Mouse (Mus musculus): ENCODE measurements around the gene Ube2d3. TPM values are rescaled to one million over a fixed set of nuclear protein-coding genes. Genes with fewer than 3 reads are reported as not detected.
"Not testable (repeated sequence)": the region's sequence is repeated elsewhere in the genome, so short reads cannot be mapped to it uniquely, and the experiment has no call there.

The Ube2d3 gene
- polyA plus RNA-seq, 1 experiment from 2014 or later, result 469 TPM

DNA sequence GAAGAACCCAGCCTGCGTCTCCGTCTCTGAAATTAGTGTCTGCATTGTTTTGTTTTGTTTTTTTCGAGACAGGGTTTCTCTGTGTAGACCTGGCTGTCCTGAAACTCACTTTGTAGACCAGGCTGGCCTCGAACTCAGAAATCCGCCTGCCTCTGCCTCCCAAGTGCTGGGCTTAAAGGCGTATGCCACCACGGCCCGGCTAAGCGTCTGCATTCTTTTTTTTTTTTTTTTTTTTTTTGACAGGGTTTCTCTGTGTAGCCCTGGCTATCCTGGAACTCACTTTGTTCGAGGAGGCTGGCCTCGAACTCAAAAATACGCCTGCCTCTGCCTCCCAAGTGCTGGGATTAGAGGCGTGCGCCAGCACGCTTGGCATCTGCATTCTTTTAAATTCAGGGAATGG lies 46.7 kb downstream of the Ube2d3 start:
- H3K9ac ChIP-seq; H3K36me3 ChIP-seq; H3K9me3 ChIP-seq (replicated peaks); H3K27me3 ChIP-seq; H3K27ac ChIP-seq; H3K4me1 ChIP-seq; ATAC-seq (ENCODE audit: low FRiP score): not testable (repeated sequence)
- WGBS, result 89% methylated on average over 15 of the region's 15 CpGs
- peak overlapping the region; percentile 48; the same call in 1 of the 2 replicates for H3K4me3 ChIP-seq
- peak overlapping the region; percentile 94 for H3K4me2 ChIP-seq (replicated peaks)

GRCm38 (mm10) chr3:135485128-135485899 lies 47.4 kb downstream of the Ube2d3 start, which contains the start of gene Manba:
Manba (plus strand) TSS chr3:135485611.
- Histone ChIP-seq H3K9me3 (replicated peaks) (no peaks in the 10 kb centered on the region), H3K4me1 (peaks cover 9% of the 10 kb centered on the region), H3K27ac (no peak within 1 kb of the TSS), H3K27me3 (peaks cover 5% of the 10 kb centered on the region; the same call in 1 of the 2 replicates), H3K9ac (peak within 1 kb of the TSS; percentile 58), H3K36me3 (no peaks in the 10 kb centered on the region), H3K4me3 (peak within 1 kb of the TSS; percentile 48), H3K4me2 (replicated peaks) (peak within 1 kb of the TSS; percentile 94)
- peak; percentile 93 for ATAC-seq (ENCODE audit: low FRiP score)
- 2% methylated on average over 48 of the region's 48 CpGs for WGBS

DNA sequence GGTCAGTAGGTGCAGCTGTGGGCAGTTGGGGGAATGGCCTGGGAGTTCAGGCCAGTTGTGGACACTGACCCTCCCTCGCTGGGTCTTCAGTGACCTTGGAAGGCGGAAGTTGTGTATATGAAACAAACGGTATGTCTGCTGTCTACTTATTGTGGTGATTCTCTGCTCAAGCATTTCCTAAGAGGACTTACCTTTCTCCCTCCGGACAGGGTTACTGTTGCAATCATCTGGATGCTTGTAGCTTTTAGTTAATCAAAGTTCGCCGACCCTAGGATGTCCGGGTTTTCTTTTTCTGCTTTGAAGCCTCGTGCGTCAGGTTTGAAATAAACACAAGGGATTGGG lies 47.9 kb downstream of the Ube2d3 start:
- ATAC-seq (ENCODE audit: low FRiP score), result no peak; the same call in 1 of the 2 replicates
- WGBS, result 21% methylated on average over 9 of the region's 9 CpGs
- no peaks in the 10 kb centered on the region for H3K36me3 ChIP-seq
- H3K4me1 ChIP-seq, result peaks cover 9% of the 10 kb centered on the region
- peak overlapping the region; percentile 48 for H3K4me3 ChIP-seq
- no peaks in the 10 kb centered on the region for H3K9me3 ChIP-seq (replicated peaks)
- peak overlapping the region; percentile 58 for H3K9ac ChIP-seq
- H3K27me3 ChIP-seq, result peaks cover 5% of the 10 kb centered on the region; the same call in 1 of the 2 replicates
- no peak overlapping the region for H3K27ac ChIP-seq
- H3K4me2 ChIP-seq (replicated peaks), result peak overlapping the region; percentile 94

- peak overlapping the region; percentile 94 for H3K4me2 ChIP-seq (replicated peaks)
These were observed 48.4 kb downstream of the Ube2d3 start for GRCm38 (mm10) chr3:135486351-135486750.

GRCm38 (mm10) chr3:135487803-135488202 lies 49.9 kb downstream of the Ube2d3 start:
- 95% methylated on average over 4 of the region's 4 CpGs for WGBS
- no peak for ATAC-seq (ENCODE audit: low FRiP score)
- H3K27me3 ChIP-seq, result peaks cover 5% of the 10 kb centered on the region; the same call in 1 of the 2 replicates

More at GRCm38 (mm10) chr3:135486351-135486750, 48.4 kb downstream of the Ube2d3 start:
- 76% methylated on average over 5 of the region's 5 CpGs for WGBS
- H3K4me3 ChIP-seq, result no peak overlapping the region
- peaks cover 5% of the 10 kb centered on the region; the same call in 1 of the 2 replicates for H3K27me3 ChIP-seq
- ATAC-seq (ENCODE audit: low FRiP score), result no peak
- no peak overlapping the region for H3K9ac ChIP-seq
- no peaks in the 10 kb centered on the region for H3K9me3 ChIP-seq (replicated peaks)
- H3K36me3 ChIP-seq, result no peaks in the 10 kb centered on the region
- peaks cover 9% of the 10 kb centered on the region for H3K4me1 ChIP-seq
- H3K27ac ChIP-seq, result no peak overlapping the region

GRCm38 (mm10) chr3:135489865-135490520 lies 52.0 kb downstream of the Ube2d3 start:
- H3K27me3 ChIP-seq, result no peaks in the 10 kb centered on the region; the same call in 1 of the 2 replicates
- ATAC-seq (ENCODE audit: low FRiP score), result no peak
- no peak overlapping the region for H3K4me3 ChIP-seq
- no peaks in the 10 kb centered on the region for H3K36me3 ChIP-seq
- no peaks in the 10 kb centered on the region for H3K9me3 ChIP-seq (replicated peaks)
- H3K4me2 ChIP-seq (replicated peaks), result no peak overlapping the region
- H3K4me1 ChIP-seq, result peaks cover 8% of the 10 kb centered on the region
- 84% methylated on average over 5 of the region's 5 CpGs for WGBS
- no peak overlapping the region for H3K9ac ChIP-seq
- H3K27ac ChIP-seq, result no peak overlapping the region

More at GRCm38 (mm10) chr3:135487803-135488202, 49.9 kb downstream of the Ube2d3 start:
- H3K4me1 ChIP-seq, result peaks cover 9% of the 10 kb centered on the region
- H3K9me3 ChIP-seq (replicated peaks), result no peaks in the 10 kb centered on the region
- H3K9ac ChIP-seq, result no peak overlapping the region
- no peak overlapping the region for H3K27ac ChIP-seq
- no peak overlapping the region for H3K4me3 ChIP-seq
- H3K4me2 ChIP-seq (replicated peaks), result no peak overlapping the region
- no peaks in the 10 kb centered on the region for H3K36me3 ChIP-seq

DNA sequence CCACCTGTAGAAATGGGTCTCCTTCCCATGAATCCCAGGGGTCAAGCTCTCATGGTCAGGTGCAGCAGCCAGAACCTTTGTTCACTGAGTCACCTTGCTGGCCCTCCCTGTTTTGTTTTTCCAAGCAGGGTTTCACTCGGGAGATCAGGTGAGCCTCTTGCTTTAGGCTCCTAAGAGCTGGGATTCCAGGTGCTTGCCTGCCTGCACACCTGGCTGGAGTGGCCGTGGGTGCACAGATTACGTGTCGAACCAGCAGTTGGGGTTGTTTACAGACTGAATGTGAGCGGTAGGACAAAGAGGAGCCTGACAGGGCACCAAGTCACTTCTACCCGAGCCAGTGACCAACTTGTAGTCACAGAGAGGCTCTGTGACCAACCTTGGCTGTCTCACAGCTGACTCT lies 53.2 kb downstream of the Ube2d3 start:
- 88% methylated on average over 6 of the region's 6 CpGs for WGBS

GRCm38 (mm10) chr3:135493320-135493719 lies 55.4 kb downstream of the Ube2d3 start:
- not testable (repeated sequence) for ATAC-seq (ENCODE audit: low FRiP score); H3K36me3 ChIP-seq; H3K27ac ChIP-seq; H3K4me2 ChIP-seq (replicated peaks); H3K9me3 ChIP-seq (replicated peaks); H3K4me3 ChIP-seq; H3K27me3 ChIP-seq; H3K4me1 ChIP-seq; H3K9ac ChIP-seq
- WGBS, result 87% methylated on average over 7 of the region's 7 CpGs

More for the DNA sequence above, 53.2 kb downstream of the Ube2d3 start:
- Histone ChIP-seq H3K36me3 (no peaks in the 10 kb centered on the region), H3K4me3 (no peak overlapping the region), H3K27ac (no peak overlapping the region), H3K9ac (no peak overlapping the region), H3K9me3 (replicated peaks) (no peaks in the 10 kb centered on the region), H3K4me1 (peaks cover under 1% of the 10 kb centered on the region; the same call in 1 of the 2 replicates), H3K27me3 (no peaks in the 10 kb centered on the region), H3K4me2 (replicated peaks) (no peak overlapping the region)
- ATAC-seq (ENCODE audit: low FRiP score), result no peak

- H3K27ac ChIP-seq; H3K4me2 ChIP-seq (replicated peaks); ATAC-seq (ENCODE audit: low FRiP score); H3K9me3 ChIP-seq (replicated peaks); H3K4me3 ChIP-seq; H3K4me1 ChIP-seq; H3K27me3 ChIP-seq; H3K36me3 ChIP-seq; H3K9ac ChIP-seq: not testable (repeated sequence)
- 91% methylated on average over 4 of the region's 4 CpGs for WGBS
These were observed 60.0 kb downstream of the Ube2d3 start for GRCm38 (mm10) chr3:135497956-135498355.

DNA sequence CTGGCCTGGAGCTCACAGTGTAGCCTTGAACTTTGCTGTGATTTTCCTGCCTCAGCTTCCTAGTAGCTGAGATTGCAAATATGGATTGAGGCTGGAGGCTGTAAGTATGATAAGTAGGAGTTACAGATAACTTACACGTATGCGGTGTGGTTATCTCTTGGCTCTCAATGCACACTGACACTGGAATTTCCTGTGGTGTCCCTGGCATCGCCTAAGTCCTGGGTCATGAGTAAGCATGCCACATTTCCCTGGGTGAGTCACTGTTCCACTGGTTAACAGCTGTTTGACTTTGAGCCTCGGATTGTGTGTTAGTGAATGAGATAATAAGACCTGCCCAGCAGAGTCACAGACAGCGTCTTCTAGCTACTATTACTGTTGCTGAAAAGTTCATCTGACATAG lies 60.9 kb downstream of the Ube2d3 start:
- H3K4me1 ChIP-seq, result no peaks in the 10 kb centered on the region
- no peak overlapping the region for H3K4me3 ChIP-seq
- ATAC-seq (ENCODE audit: low FRiP score), result no peak
- no peaks in the 10 kb centered on the region for H3K36me3 ChIP-seq
- no peaks in the 10 kb centered on the region for H3K9me3 ChIP-seq (replicated peaks)
- H3K27me3 ChIP-seq, result no peaks in the 10 kb centered on the region
- 89% methylated on average over 5 of the region's 5 CpGs for WGBS
- no peak overlapping the region for H3K9ac ChIP-seq
- H3K4me2 ChIP-seq (replicated peaks), result no peak overlapping the region
- no peak overlapping the region for H3K27ac ChIP-seq

DNA sequence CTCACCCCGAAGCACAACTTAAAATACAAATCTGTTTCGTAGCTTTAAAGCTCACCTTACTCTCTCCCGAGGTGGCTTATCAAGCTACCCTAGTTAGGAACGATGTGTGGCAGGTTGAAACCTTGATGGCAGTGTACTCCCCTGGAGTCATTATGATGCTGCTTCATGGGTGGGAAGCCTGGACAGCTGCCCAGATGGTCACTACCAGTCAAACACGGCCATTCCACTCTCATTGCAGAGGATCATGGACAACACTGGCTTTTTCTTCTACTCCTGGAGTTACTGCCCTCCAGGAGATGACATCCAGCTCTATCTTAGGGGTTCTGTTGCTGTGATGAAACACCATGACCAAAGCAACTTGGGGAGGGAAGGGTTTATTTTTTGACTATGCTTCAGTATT lies 65.2 kb downstream of the Ube2d3 start:
- H3K27me3 ChIP-seq, result no peaks in the 10 kb centered on the region
- no peak overlapping the region for H3K4me3 ChIP-seq
- H3K36me3 ChIP-seq, result no peaks in the 10 kb centered on the region
- no peak overlapping the region for H3K4me2 ChIP-seq (replicated peaks)
- WGBS, result 91% methylated on average over 5 of the region's 5 CpGs
- no peaks in the 10 kb centered on the region for H3K4me1 ChIP-seq
- H3K9me3 ChIP-seq (replicated peaks), result no peaks in the 10 kb centered on the region
- H3K9ac ChIP-seq, result no peak overlapping the region
- H3K27ac ChIP-seq, result no peak overlapping the region
- no peak for ATAC-seq (ENCODE audit: low FRiP score)

DNA sequence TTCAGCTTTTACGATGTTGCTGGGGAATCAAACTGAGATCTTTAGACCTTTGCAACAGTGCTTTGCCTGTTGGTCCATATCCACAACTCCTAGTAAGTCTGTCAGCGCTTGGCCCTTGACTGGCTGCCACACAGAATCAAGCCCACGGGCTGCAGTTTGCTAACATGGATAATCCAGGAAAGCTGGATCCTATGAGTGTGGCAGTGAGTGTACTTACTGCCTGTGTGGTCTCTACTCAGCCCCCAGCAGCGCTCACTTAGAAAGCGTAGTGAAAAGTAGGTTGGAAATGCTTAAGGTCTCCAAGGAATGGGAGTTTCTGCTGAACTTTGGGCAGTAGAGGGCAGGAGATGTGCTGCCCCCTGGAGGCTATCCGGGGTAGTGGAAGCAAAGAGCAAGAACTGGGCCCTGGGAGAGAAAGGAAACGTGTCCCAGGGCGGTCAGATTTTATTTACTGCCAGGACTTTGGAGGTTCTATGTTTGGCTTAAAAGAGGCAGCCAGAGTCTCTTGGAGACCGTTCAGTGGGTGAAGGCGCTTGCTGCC lies 67.5 kb downstream of the Ube2d3 start:
- H3K9me3 ChIP-seq (replicated peaks), result no peaks in the 10 kb centered on the region
- H3K27ac ChIP-seq, result no peak overlapping the region
- no peaks in the 10 kb centered on the region for H3K4me1 ChIP-seq
- no peak overlapping the region for H3K4me3 ChIP-seq
- ATAC-seq (ENCODE audit: low FRiP score), result no peak
- H3K36me3 ChIP-seq, result no peaks in the 10 kb centered on the region
- no peak overlapping the region for H3K4me2 ChIP-seq (replicated peaks)
- WGBS, result 61% methylated on average over 10 of the region's 10 CpGs
- H3K9ac ChIP-seq, result no peak overlapping the region
- H3K27me3 ChIP-seq, result no peaks in the 10 kb centered on the region
